Mouse (Mus musculus): ENCODE results near the gene Hist1h4c. TPM values are rescaled to one million over a fixed set of nuclear protein-coding genes. Genes with fewer than 3 reads are reported as not detected.
A peak's percentile ranks its signal among the peaks of the same experiment; 100 is the strongest.

Gene Hist1h4c
- total and polyA plus RNA-seq, 3 experiments = 4.1 to 2,008 TPM; not detected in 1

GRCm38 (mm10) chr13:23732156-23732804 is 34.0 kb upstream of the Hist1h4c start (continued):
- no peak for TF ChIP-seq ZNF384 (IDR thresholded peaks at IDR 0.05; ENCODE audit: low read depth, low read length)
- TF ChIP-seq USF1 (IDR thresholded peaks at IDR 0.05; ENCODE audit: low read depth, low read length) = peak; percentile 64
- peak; percentile 99 for TF ChIP-seq SMC3 (IDR thresholded peaks at IDR 0.05; ENCODE audit: low read depth, low read length)
- TF ChIP-seq KAT2A (conservative IDR thresholded peaks at IDR 0.05; ENCODE audit: low read depth, low read length) = no peak
- TF ChIP-seq POLR2AphosphoS5 (IDR thresholded peaks at IDR 0.05; ENCODE audit: borderline replicate concordance, low read depth, low read length) = no peak
- TF ChIP-seq BHLHE40 (IDR thresholded peaks at IDR 0.05; ENCODE audit: borderline replicate concordance, low read depth, low read length) = peak; percentile 86
- TF ChIP-seq NRF1 (IDR thresholded peaks at IDR 0.05; ENCODE audit: insufficient read depth, low read depth, low read length, poor library complexity, severe bottlenecking) = no peak
- TF ChIP-seq MYC (IDR thresholded peaks at IDR 0.05; ENCODE audit: low read depth, low read length) = peak; percentile 97
- TF ChIP-seq TBP (IDR thresholded peaks at IDR 0.05; ENCODE audit: low read depth, low read length) = no peak
- no peak for TF ChIP-seq MAFK (IDR thresholded peaks at IDR 0.05; ENCODE audit: borderline replicate concordance, low read depth, low read length)
- TF ChIP-seq ZMIZ1 (IDR thresholded peaks at IDR 0.05; ENCODE audit: low read depth, low read length) = no peak

DNA sequence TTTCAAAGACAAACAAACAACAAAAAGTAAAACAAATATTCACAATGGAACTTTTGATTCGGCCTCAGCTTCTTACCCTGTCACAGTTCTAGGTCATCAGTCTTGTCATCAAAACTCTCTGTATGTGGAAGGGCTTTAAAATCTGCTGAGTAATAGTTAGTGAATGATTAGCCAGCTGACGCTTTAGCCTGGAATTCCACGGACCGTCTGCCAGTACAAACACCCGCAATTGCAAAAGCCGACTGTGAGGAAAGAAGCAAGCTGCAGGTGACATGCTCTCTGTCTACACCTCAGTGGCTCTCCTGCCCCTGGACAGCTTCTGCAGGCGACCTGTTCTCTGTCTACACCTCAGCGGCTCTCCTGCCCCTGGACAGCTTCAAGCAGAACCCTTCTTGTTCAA is 32.2 kb upstream of the Hist1h4c start:
- no peak for TF ChIP-seq SMC3 (IDR thresholded peaks at IDR 0.05; ENCODE audit: low read depth, low read length)
- TF ChIP-seq MYC (IDR thresholded peaks at IDR 0.05; ENCODE audit: low read depth, low read length) = no peak
- TF ChIP-seq ZMIZ1 (IDR thresholded peaks at IDR 0.05; ENCODE audit: low read depth, low read length) = no peak
- no peak for TF ChIP-seq BHLHE40 (IDR thresholded peaks at IDR 0.05; ENCODE audit: borderline replicate concordance, low read depth, low read length)
- no peak for TF ChIP-seq CTCF (IDR thresholded peaks at IDR 0.05 in 2 of 3, conservative IDR thresholded peaks at IDR 0.05 in 1 of 3; ENCODE audit: control insufficient read depth in 1 of 3, insufficient read depth in 1 of 3, low read depth in 2 of 3, low read length in 3 of 3, poor library complexity in 1 of 3, severe bottlenecking in 1 of 3)
- peaks cover 0 to 2% of the 10 kb centered on the region in 2 experiments; a peak in 2 of 4 replicates for H3K36me3 ChIP-seq (ENCODE audit: control insufficient read depth in 1 of 2, insufficient read depth in 2 of 2, low read length in 2 of 2)
- H3K79me2 ChIP-seq (ENCODE audit: control insufficient read depth, insufficient read depth, low read length, poor library complexity) = no peaks in the 10 kb centered on the region
- H3K9ac ChIP-seq (ENCODE audit: control insufficient read depth, low read depth, low read length, poor library complexity, severe bottlenecking) = no peak overlapping the region
- no peak for DNase-seq (ENCODE audit: low read depth, low spot score)
- no peaks in the 10 kb centered on the region for H3K9me3 ChIP-seq (replicated peaks; ENCODE audit: insufficient read depth, low read length)
- H3K27ac ChIP-seq (ENCODE audit: control insufficient read depth, low read depth, low read length) = no peak overlapping the region
- H3K4me3 ChIP-seq (ENCODE audit: control insufficient read depth in 1 of 2, insufficient read depth in 1 of 2, low read depth in 2 of 2, low read length in 2 of 2) = no peak overlapping the region
- H3K27me3 ChIP-seq (ENCODE audit: control insufficient read depth in 1 of 2, insufficient read depth in 2 of 2, low read length in 2 of 2) = no peaks in the 10 kb centered on the region
- peaks cover 0 to 5% of the 10 kb centered on the region in 2 experiments; a peak in 2 of 4 replicates for H3K4me1 ChIP-seq (ENCODE audit: control insufficient read depth in 1 of 2, insufficient read depth in 2 of 2, low read length in 2 of 2)

DNA sequence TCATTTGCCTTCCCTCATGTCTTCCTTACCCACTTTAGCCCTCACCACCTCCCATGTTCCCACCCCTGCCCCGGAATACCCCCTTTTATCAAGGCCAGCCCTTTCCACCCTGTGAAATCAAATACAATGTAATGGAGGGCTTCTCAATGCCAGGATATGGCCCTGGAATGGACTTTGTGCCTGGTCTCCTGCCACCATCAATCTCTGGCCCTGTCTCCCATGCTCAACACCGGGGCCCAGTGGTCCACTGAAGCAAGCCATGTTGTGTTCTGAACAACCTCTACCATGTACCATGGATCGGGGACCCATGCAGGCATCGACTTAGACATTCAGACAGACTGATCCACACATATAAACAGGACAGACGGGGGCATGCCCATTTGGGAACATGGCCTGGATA is 31.5 kb upstream of the Hist1h4c start:
- Histone ChIP-seq H3K9me3 (replicated peaks; ENCODE audit: insufficient read depth, low read length) (no peaks in the 10 kb centered on the region), H3K27ac (ENCODE audit: control insufficient read depth, low read depth, low read length) (no peak overlapping the region), H3K4me3 (ENCODE audit: control insufficient read depth in 1 of 2, insufficient read depth in 1 of 2, low read depth in 2 of 2, low read length in 2 of 2) (no peak overlapping the region), H3K9ac (ENCODE audit: control insufficient read depth, low read depth, low read length, poor library complexity, severe bottlenecking) (no peak overlapping the region), H3K4me1 (ENCODE audit: control insufficient read depth in 1 of 2, insufficient read depth in 2 of 2, low read length in 2 of 2) (peaks cover 3 to 11% of the 10 kb centered on the region in 2 experiments), H3K27me3 (ENCODE audit: control insufficient read depth in 1 of 2, insufficient read depth in 2 of 2, low read length in 2 of 2) (no peaks in the 10 kb centered on the region), H3K36me3 (ENCODE audit: control insufficient read depth in 1 of 2, insufficient read depth in 2 of 2, low read length in 2 of 2) (peaks cover 0 to 9% of the 10 kb centered on the region in 2 experiments; a peak in 2 of 4 replicates), H3K79me2 (ENCODE audit: control insufficient read depth, insufficient read depth, low read length, poor library complexity) (no peaks in the 10 kb centered on the region)
- TF ChIP-seq MEF2A (IDR thresholded peaks at IDR 0.05; ENCODE audit: extremely low read depth, insufficient replicate concordance, low read depth, low read length, poor library complexity, severe bottlenecking) (no peak), CHD1 (IDR thresholded peaks at IDR 0.05; ENCODE audit: low read depth, low read length) (no peak), GABPA (IDR thresholded peaks at IDR 0.05; ENCODE audit: low read depth, low read length) (no peak), POLR2AphosphoS5 (IDR thresholded peaks at IDR 0.05; ENCODE audit: borderline replicate concordance, low read depth, low read length) (no peak), SIN3A (IDR thresholded peaks at IDR 0.05; ENCODE audit: low read length) (no peak), CHD2 (IDR thresholded peaks at IDR 0.05; ENCODE audit: low read length) (no peak), HCFC1 (IDR thresholded peaks at IDR 0.05; ENCODE audit: low read depth, low read length) (no peak), MAX (IDR thresholded peaks at IDR 0.05; ENCODE audit: low read length) (no peak), RAD21 (IDR thresholded peaks at IDR 0.05; ENCODE audit: low read depth, low read length) (no peak), E2F4 (IDR thresholded peaks at IDR 0.05; ENCODE audit: borderline replicate concordance, low read depth, low read length) (no peak), TAL1 (IDR thresholded peaks at IDR 0.05; ENCODE audit: low read length) (no peak), POLR2AphosphoS2 (IDR thresholded peaks at IDR 0.05; ENCODE audit: low read length) (no peak), ETS1 (IDR thresholded peaks at IDR 0.05; ENCODE audit: low read depth, low read length) (no peak), MYC (IDR thresholded peaks at IDR 0.05; ENCODE audit: low read depth, low read length) (no peak), JUND (IDR thresholded peaks at IDR 0.05; ENCODE audit: low read depth, low read length) (no peak), MYB (IDR thresholded peaks at IDR 0.05; ENCODE audit: low read depth, low read length) (no peak), RCOR1 (IDR thresholded peaks at IDR 0.05; ENCODE audit: low read depth, low read length) (no peak)
- no peak for DNase-seq (ENCODE audit: low read depth, low spot score)

All from MEL (cell line).